Mouse (Mus musculus) thymus, adult 2 months (tissue): ENCODE measurements around the gene Creb3. TPM values are rescaled to one million over a fixed set of nuclear protein-coding genes. Genes with fewer than 3 reads are reported as not detected.
A peak's percentile ranks its signal among the peaks of the same experiment; 100 is the strongest.

Experiments
- DNase-seq: peaks from one replicate; pipeline ENCODE4 v3.0.0; 2021
- H3K27ac ChIP-seq: fragments of 200-500 bp; 2 replicates; pipeline ENCODE4 v1.5.1; 2012; ENCODE audit warnings: low read length, control low read depth; ENCODE audit not compliant: control insufficient read depth, insufficient read depth
- H3K27me3 ChIP-seq: fragments of 200-500 bp; 2 replicates; pipeline ENCODE4 v1.6.1; 2012; ENCODE audit warnings: mild to moderate bottlenecking, low read length, moderate library complexity, mixed read lengths; ENCODE audit not compliant: control insufficient read depth, insufficient read depth
- H3K36me3 ChIP-seq: fragments of 200-500 bp; 2 replicates; pipeline ENCODE4 v1.6.1; 2012; ENCODE audit warnings: mild to moderate bottlenecking, low read length, moderate library complexity; ENCODE audit not compliant: control insufficient read depth, insufficient read depth
- H3K4me1 ChIP-seq: fragments of 200-500 bp; replicated peaks from 2 replicates; pipeline ENCODE4 v1.6.1; 2012; ENCODE audit warnings: low read length; ENCODE audit not compliant: control insufficient read depth, insufficient read depth
- H3K4me3 ChIP-seq: fragments of 200-500 bp; 2 replicates; pipeline ENCODE4 v1.5.1; 2012; ENCODE audit warnings: mild to moderate bottlenecking, low read length, control low read depth, moderate library complexity; ENCODE audit not compliant: control insufficient read depth, insufficient read depth
- CTCF ChIP-seq: fragments of 200-500 bp; IDR thresholded peaks from 2 replicates; pipeline ENCODE4 v1.5.1; 2012; ENCODE audit warnings: mild to moderate bottlenecking, control low read depth, low read length, moderate library complexity, borderline replicate concordance; ENCODE audit not compliant: control insufficient read depth, poor library complexity, insufficient read depth; ENCODE audit errors: extremely low read depth
- POLR2A ChIP-seq: fragments of 200-500 bp; IDR thresholded peaks from 2 replicates; pipeline ENCODE4 v1.6.1; 2012; ENCODE audit warnings: mild to moderate bottlenecking, low read length, control low read depth, moderate library complexity; ENCODE audit not compliant: control insufficient read depth, poor library complexity, insufficient read depth; ENCODE audit errors: extremely low read depth
- WGBS: fragments of 180-500 bp; shearing (Covaris S2); methylation state at CpG from one replicate; pipeline ENCODE4 v1.1.7; 2018; 5-methylcytosine and 5-hydroxymethylcytosine counted together
- polyA plus RNA-seq: library from polyadenylated mRNA; depleted of rRNA; stranded (reverse); fragments of >200 nt; gene quantifications from 2 replicates; pipeline ENCODE4 v1.2.3, GENCODE M21; 2012

The Creb3 gene
- polyA plus RNA-seq, 1 experiment, result 80.2 TPM

DNA sequence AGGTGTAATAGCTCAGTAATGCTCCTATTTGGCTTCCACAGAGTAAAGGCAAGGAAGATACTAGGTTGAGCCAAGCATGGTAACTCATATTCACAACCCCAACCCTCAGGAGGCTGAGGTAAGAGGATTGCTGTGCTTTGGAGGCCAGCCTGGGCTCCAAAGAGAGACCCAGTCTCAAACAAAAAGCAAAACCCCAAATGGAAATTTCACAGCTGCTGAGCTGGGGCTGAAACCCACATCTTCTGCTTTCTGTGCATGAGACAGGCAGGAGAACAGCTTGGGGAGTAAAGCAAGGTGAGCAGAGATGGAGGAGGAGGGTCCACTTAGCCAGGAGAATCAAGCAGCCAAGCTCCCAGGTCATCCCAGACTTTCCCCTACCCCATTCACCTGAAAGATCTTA, 8.2 kb upstream of the Creb3 start:
- Histone ChIP-seq H3K4me1 (peaks cover 15% of the 10 kb centered on the region), H3K27ac (no peak overlapping the region), H3K4me3 (no peak overlapping the region), H3K27me3 (no peaks in the 10 kb centered on the region), H3K36me3 (peaks cover 76% of the 10 kb centered on the region)
- TF ChIP-seq POLR2A, result no peak
- TF ChIP-seq CTCF, result no peak
- no peak for DNase-seq

GRCm38 (mm10) chr4:43555926-43556325, 6.2 kb upstream of the Creb3 start:
- Histone ChIP-seq H3K27ac (no peak overlapping the region), H3K4me1 (peaks cover 31% of the 10 kb centered on the region), H3K27me3 (no peaks in the 10 kb centered on the region), H3K36me3 (peaks cover 56% of the 10 kb centered on the region), H3K4me3 (no peak overlapping the region)
- DNase-seq, result no peak
- no peak for TF ChIP-seq POLR2A
- TF ChIP-seq CTCF, result no peak
- 83% methylated on average over 7 of the region's 7 CpGs for WGBS

GRCm38 (mm10) chr4:43558028-43558630, 4.0 kb upstream of the Creb3 start:
- H3K36me3 ChIP-seq, result peaks cover 34% of the 10 kb centered on the region
- no peaks in the 10 kb centered on the region for H3K27me3 ChIP-seq
- WGBS, result 25% methylated on average over 5 of the region's 5 CpGs
- TF ChIP-seq CTCF, result no peak
- no peak for TF ChIP-seq POLR2A
- DNase-seq, result no peak
- 0 out of 2 replicates have a peak overlapping the region, but pooled peaks have one; percentile 7 for H3K27ac ChIP-seq
- H3K4me1 ChIP-seq, result peaks cover 35% of the 10 kb centered on the region
- no peak overlapping the region for H3K4me3 ChIP-seq

- 7% methylated on average over 13 of the region's 13 CpGs for whole genome bisulfite sequencing
- Histone ChIP-seq H3K27me3 (no peaks in the 10 kb centered on the region), H3K4me1 (peaks cover 38% of the 10 kb centered on the region), H3K4me3 (peak overlapping the region; percentile 15), H3K27ac (no peak overlapping the region), H3K36me3 (peaks cover 27% of the 10 kb centered on the region)
- DNase-seq, result peak; percentile 78
- no peak for TF ChIP-seq POLR2A
- TF ChIP-seq CTCF, result no peak
These were observed 3.3 kb upstream of the Creb3 start for GRCm38 (mm10) chr4:43558631-43559356.

GRCm38 (mm10) chr4:43559519-43560242, 2.5 kb upstream of the Creb3 start:
- peaks cover 18% of the 10 kb centered on the region for H3K36me3 ChIP-seq
- peak; percentile 13 for DNase-seq
- H3K4me1 ChIP-seq, result peaks cover 38% of the 10 kb centered on the region
- H3K27ac ChIP-seq, result 0 out of 2 replicates have a peak overlapping the region, but pooled peaks have one; percentile 5
- TF ChIP-seq CTCF (no peak), POLR2A (no peak)
- H3K4me3 ChIP-seq, result peak overlapping the region; percentile 33
- WGBS, result 27% methylated on average over 13 of the region's 13 CpGs
- H3K27me3 ChIP-seq, result no peaks in the 10 kb centered on the region

GRCm38 (mm10) chr4:43560243-43560611, 1.9 kb upstream of the Creb3 start:
- no peak for TF ChIP-seq CTCF
- TF ChIP-seq POLR2A, result no peak
- Histone ChIP-seq H3K36me3 (peaks cover 14% of the 10 kb centered on the region), H3K4me3 (peak overlapping the region; percentile 33), H3K27ac (no peak overlapping the region), H3K27me3 (no peaks in the 10 kb centered on the region), H3K4me1 (peaks cover 38% of the 10 kb centered on the region)
- peak; percentile 22 for DNase-seq
- 8% methylated on average over 6 of the region's 6 CpGs for WGBS
